Mouse (Mus musculus): ENCODE measurements at regions not wholly inside any gene's neighbourhood (a gene's known extent, or its start where the extent isn't known, plus 50 kb on each side); places are given as distances from the start of the nearest gene placed in this dataset.

DNA sequence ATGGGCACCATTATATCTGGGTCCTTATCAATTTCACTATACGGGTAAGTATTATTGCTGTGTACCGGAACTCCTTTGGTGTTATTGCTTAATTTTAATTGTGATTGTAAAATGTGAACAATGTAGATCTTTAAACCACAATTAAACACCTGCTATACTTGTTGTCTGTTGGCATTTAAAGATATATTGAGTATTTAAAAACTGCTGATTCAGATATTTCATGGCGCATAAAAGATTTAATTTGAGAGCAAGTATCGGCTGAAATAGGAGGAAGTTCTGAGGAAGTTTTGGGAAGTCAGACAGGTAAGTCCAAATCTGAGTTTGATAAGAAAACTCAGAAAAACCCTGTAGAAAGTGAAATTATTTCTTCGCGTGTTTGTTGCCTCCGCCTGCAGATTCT lies 142.7 kb upstream of the Tbc1d5 start:
- no peaks in the 10 kb centered on the region for H3K9me3 ChIP-seq (ENCODE audit: control insufficient read depth, insufficient read depth, low read depth, low read length)
- H3K4me3 ChIP-seq (ENCODE audit: insufficient read depth in 1 of 2, low read depth in 1 of 2, low read length in 2 of 2, poor library complexity in 1 of 2, severe bottlenecking in 1 of 2): no peak overlapping the region
- no peaks in the 10 kb centered on the region for H3K4me1 ChIP-seq (ENCODE audit: control insufficient read depth in 2 of 2, insufficient read depth in 2 of 2, low read length in 2 of 2, poor library complexity in 1 of 2)
- TF ChIP-seq MAFK (IDR thresholded peaks at IDR 0.05; ENCODE audit: insufficient read depth, low read depth, low read length) (peak; percentile 65; the same call in 1 of the 2 replicates), CHD2 (IDR thresholded peaks at IDR 0.05; ENCODE audit: low read depth, low read length) (no peak)
- H3K36me3 ChIP-seq (ENCODE audit: control insufficient read depth, insufficient read depth, low read length, poor library complexity, severe bottlenecking): no peaks in the 10 kb centered on the region
- in situ Hi-C loops (cut with MboI; ENCODE audit: low sequenced_read_pairs in 2 of 2, unreplicated experiment in 2 of 2): no loop called here
- H3K27ac ChIP-seq (ENCODE audit: insufficient read depth, low read depth, low read length, poor library complexity, severe bottlenecking): no peak overlapping the region
- no peak for DNase-seq (ENCODE audit: low read depth, low spot score)
- H3K9ac ChIP-seq (ENCODE audit: insufficient read depth, low read depth, low read length, poor library complexity, severe bottlenecking): no peak overlapping the region

GRCm38 (mm10) chr17:51321025-51321424 lies 141.9 kb upstream of the Tbc1d5 start:
- H3K4me3 ChIP-seq (ENCODE audit: insufficient read depth in 1 of 2, low read depth in 1 of 2, low read length in 2 of 2, poor library complexity in 1 of 2, severe bottlenecking in 1 of 2): no peak overlapping the region
- no peak overlapping the region for H3K27ac ChIP-seq (ENCODE audit: insufficient read depth, low read depth, low read length, poor library complexity, severe bottlenecking)
- DNase-seq (ENCODE audit: low read depth, low spot score): no peak
- H3K36me3 ChIP-seq (ENCODE audit: control insufficient read depth, insufficient read depth, low read length, poor library complexity, severe bottlenecking): no peaks in the 10 kb centered on the region
- no peaks in the 10 kb centered on the region for H3K4me1 ChIP-seq (ENCODE audit: control insufficient read depth in 2 of 2, insufficient read depth in 2 of 2, low read length in 2 of 2, poor library complexity in 1 of 2)
- H3K9ac ChIP-seq (ENCODE audit: insufficient read depth, low read depth, low read length, poor library complexity, severe bottlenecking): no peak overlapping the region
- TF ChIP-seq ZNF384 (IDR thresholded peaks at IDR 0.05; ENCODE audit: low read depth, low read length): no peak
- TF ChIP-seq MAFK (IDR thresholded peaks at IDR 0.05; ENCODE audit: insufficient read depth, low read depth, low read length): no peak
- TF ChIP-seq CHD2 (IDR thresholded peaks at IDR 0.05; ENCODE audit: low read depth, low read length): no peak
- no peak for TF ChIP-seq ZC3H11A (IDR thresholded peaks at IDR 0.05; ENCODE audit: borderline replicate concordance, low read depth, low read length)
- no peak for TF ChIP-seq HCFC1 (IDR thresholded peaks at IDR 0.05; ENCODE audit: borderline replicate concordance, insufficient read depth, low read length)
- no peaks in the 10 kb centered on the region for H3K9me3 ChIP-seq (ENCODE audit: control insufficient read depth, insufficient read depth, low read depth, low read length)
- in situ Hi-C loops (cut with MboI; ENCODE audit: low sequenced_read_pairs in 2 of 2, unreplicated experiment in 2 of 2): no loop called here

- no peak overlapping the region for H3K27ac ChIP-seq (ENCODE audit: insufficient read depth, low read depth, low read length, poor library complexity, severe bottlenecking)
- H3K4me1 ChIP-seq (ENCODE audit: control insufficient read depth in 2 of 2, insufficient read depth in 2 of 2, low read length in 2 of 2, poor library complexity in 1 of 2): 0 out of 4 replicates have a peak, but pooled peaks cover 0 to 2% of the 10 kb centered on the region in 2 experiments
- no peaks in the 10 kb centered on the region for H3K36me3 ChIP-seq (ENCODE audit: control insufficient read depth, insufficient read depth, low read length, poor library complexity, severe bottlenecking)
- TF ChIP-seq CHD2 (IDR thresholded peaks at IDR 0.05; ENCODE audit: low read depth, low read length) (no peak), ZNF384 (IDR thresholded peaks at IDR 0.05; ENCODE audit: low read depth, low read length) (no peak), ZC3H11A (IDR thresholded peaks at IDR 0.05; ENCODE audit: borderline replicate concordance, low read depth, low read length) (no peak), MAFK (IDR thresholded peaks at IDR 0.05; ENCODE audit: insufficient read depth, low read depth, low read length) (no peak), HCFC1 (IDR thresholded peaks at IDR 0.05; ENCODE audit: borderline replicate concordance, insufficient read depth, low read length) (no peak)
- no peaks in the 10 kb centered on the region for H3K9me3 ChIP-seq (ENCODE audit: control insufficient read depth, insufficient read depth, low read depth, low read length)
- H3K9ac ChIP-seq (ENCODE audit: insufficient read depth, low read depth, low read length, poor library complexity, severe bottlenecking): no peak overlapping the region
- DNase-seq (ENCODE audit: low read depth, low spot score): peak; percentile 43
- in situ Hi-C loops (cut with MboI; ENCODE audit: low sequenced_read_pairs in 2 of 2, unreplicated experiment in 2 of 2): no loop called here
- no peak overlapping the region for H3K4me3 ChIP-seq (ENCODE audit: insufficient read depth in 1 of 2, low read depth in 1 of 2, low read length in 2 of 2, poor library complexity in 1 of 2, severe bottlenecking in 1 of 2)
Measured at GRCm38 (mm10) chr17:51304964-51305363, 125.8 kb upstream of the Tbc1d5 start.

DNA sequence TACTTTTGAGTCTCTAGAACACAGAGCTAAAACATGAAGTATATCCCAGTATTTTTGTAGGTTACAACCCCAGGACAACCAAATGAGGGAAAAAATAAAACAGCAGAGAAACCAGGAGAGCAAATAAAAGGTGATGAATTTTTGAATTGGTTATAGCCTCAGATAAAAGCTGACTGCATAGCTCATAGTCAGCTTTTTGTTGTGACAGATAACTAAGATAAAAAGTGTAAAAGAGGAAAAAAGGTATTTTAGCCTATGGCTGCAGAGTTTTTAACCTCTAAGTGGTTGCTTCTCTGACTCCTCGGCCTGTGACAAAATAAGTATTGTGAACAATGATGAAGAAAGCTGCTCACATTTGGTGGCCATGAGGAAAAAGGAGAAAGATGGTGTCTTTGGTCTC lies 111.6 kb upstream of the Tbc1d5 start:
- no peak for DNase-seq (ENCODE audit: low read depth, low spot score)
- in situ Hi-C loops (cut with MboI; ENCODE audit: low sequenced_read_pairs in 2 of 2, unreplicated experiment in 2 of 2): no loop called here
- TF ChIP-seq ZNF384 (IDR thresholded peaks at IDR 0.05; ENCODE audit: low read depth, low read length): no peak
- TF ChIP-seq MAFK (IDR thresholded peaks at IDR 0.05; ENCODE audit: insufficient read depth, low read depth, low read length): no peak
- TF ChIP-seq CHD2 (IDR thresholded peaks at IDR 0.05; ENCODE audit: low read depth, low read length): no peak
- no peak for TF ChIP-seq HCFC1 (IDR thresholded peaks at IDR 0.05; ENCODE audit: borderline replicate concordance, insufficient read depth, low read length)
- TF ChIP-seq ZC3H11A (IDR thresholded peaks at IDR 0.05; ENCODE audit: borderline replicate concordance, low read depth, low read length): no peak
- Histone ChIP-seq H3K9me3 (ENCODE audit: control insufficient read depth, insufficient read depth, low read depth, low read length) (no peaks in the 10 kb centered on the region), H3K9ac (ENCODE audit: insufficient read depth, low read depth, low read length, poor library complexity, severe bottlenecking) (no peak overlapping the region), H3K36me3 (ENCODE audit: control insufficient read depth, insufficient read depth, low read length, poor library complexity, severe bottlenecking) (no peaks in the 10 kb centered on the region), H3K4me3 (ENCODE audit: insufficient read depth in 1 of 2, low read depth in 1 of 2, low read length in 2 of 2, poor library complexity in 1 of 2, severe bottlenecking in 1 of 2) (no peak overlapping the region), H3K27ac (ENCODE audit: insufficient read depth, low read depth, low read length, poor library complexity, severe bottlenecking) (no peak overlapping the region), H3K4me1 (ENCODE audit: control insufficient read depth in 2 of 2, insufficient read depth in 2 of 2, low read length in 2 of 2, poor library complexity in 1 of 2) (no peaks in the 10 kb centered on the region)

GRCm38 (mm10) chr17:51288751-51289150 lies 109.6 kb upstream of the Tbc1d5 start:
- no peaks in the 10 kb centered on the region for H3K4me1 ChIP-seq (ENCODE audit: control insufficient read depth in 2 of 2, insufficient read depth in 2 of 2, low read length in 2 of 2, poor library complexity in 1 of 2)
- no peaks in the 10 kb centered on the region for H3K36me3 ChIP-seq (ENCODE audit: control insufficient read depth, insufficient read depth, low read length, poor library complexity, severe bottlenecking)
- no peak overlapping the region for H3K4me3 ChIP-seq (ENCODE audit: insufficient read depth in 1 of 2, low read depth in 1 of 2, low read length in 2 of 2, poor library complexity in 1 of 2, severe bottlenecking in 1 of 2)
- H3K9me3 ChIP-seq (ENCODE audit: control insufficient read depth, insufficient read depth, low read depth, low read length): no peaks in the 10 kb centered on the region
- H3K27ac ChIP-seq (ENCODE audit: insufficient read depth, low read depth, low read length, poor library complexity, severe bottlenecking): no peak overlapping the region
- in situ Hi-C loops (cut with MboI; ENCODE audit: low sequenced_read_pairs in 2 of 2, unreplicated experiment in 2 of 2): no loop called here
- H3K9ac ChIP-seq (ENCODE audit: insufficient read depth, low read depth, low read length, poor library complexity, severe bottlenecking): no peak overlapping the region
- TF ChIP-seq ZC3H11A (IDR thresholded peaks at IDR 0.05; ENCODE audit: borderline replicate concordance, low read depth, low read length) (no peak), MAFK (IDR thresholded peaks at IDR 0.05; ENCODE audit: insufficient read depth, low read depth, low read length) (no peak), ZNF384 (IDR thresholded peaks at IDR 0.05; ENCODE audit: low read depth, low read length) (no peak), HCFC1 (IDR thresholded peaks at IDR 0.05; ENCODE audit: borderline replicate concordance, insufficient read depth, low read length) (no peak), CHD2 (IDR thresholded peaks at IDR 0.05; ENCODE audit: low read depth, low read length) (no peak)
- DNase-seq (ENCODE audit: low read depth, low spot score): no peak

Data from ES-E14 (cell line).